Mouse (Mus musculus): ENCODE measurements at regions not wholly inside any gene's neighbourhood (a gene's known extent, or its start where the extent isn't known, plus 50 kb on each side); places are given as distances from the start of the nearest gene placed in this dataset.

DNA sequence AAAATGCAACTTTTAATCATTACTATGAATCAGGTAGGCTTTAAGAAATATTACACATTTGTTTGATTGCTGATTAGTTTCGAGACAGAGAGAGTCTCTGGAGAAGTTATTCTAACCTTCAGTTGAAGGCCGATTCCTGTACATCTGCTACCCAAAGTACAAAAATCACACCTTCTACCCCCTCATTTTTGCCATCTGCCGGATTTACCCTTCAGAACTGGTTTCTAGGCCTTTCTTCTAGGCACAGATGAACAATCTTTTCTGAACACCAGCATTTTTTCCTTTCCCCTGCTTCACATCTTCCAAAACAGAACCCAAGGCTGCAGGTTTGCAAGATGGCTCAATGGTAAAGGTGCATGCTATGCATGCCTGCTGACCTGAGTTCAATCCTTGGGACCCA, 72.8 kb upstream of the Eepd1 start:
- no peak overlapping the region for H3K27ac ChIP-seq (ENCODE audit: low read depth, low read length)
- H3K4me3 ChIP-seq (ENCODE audit: low read length) = no peak overlapping the region
- H3K4me2 ChIP-seq (replicated peaks; ENCODE audit: low read depth, low read length) = no peak overlapping the region
- no peaks in the 10 kb centered on the region for H3K9me3 ChIP-seq (ENCODE audit: control insufficient read depth, low read length)
- H3K27me3 ChIP-seq (ENCODE audit: control insufficient read depth, insufficient read depth, low read length) = no peaks in the 10 kb centered on the region
- 87% methylated on average over 3 of the region's 3 CpGs for WGBS
- H3K4me1 ChIP-seq (ENCODE audit: control insufficient read depth, insufficient read depth, low read length) = no peaks in the 10 kb centered on the region
- no peak for ATAC-seq (ENCODE audit: low FRiP score, low TSS enrichment)
- H3K36me3 ChIP-seq (ENCODE audit: control insufficient read depth, insufficient read depth, low read length) = no peaks in the 10 kb centered on the region
- no peak overlapping the region for H3K9ac ChIP-seq (ENCODE audit: low read depth, low read length)

DNA sequence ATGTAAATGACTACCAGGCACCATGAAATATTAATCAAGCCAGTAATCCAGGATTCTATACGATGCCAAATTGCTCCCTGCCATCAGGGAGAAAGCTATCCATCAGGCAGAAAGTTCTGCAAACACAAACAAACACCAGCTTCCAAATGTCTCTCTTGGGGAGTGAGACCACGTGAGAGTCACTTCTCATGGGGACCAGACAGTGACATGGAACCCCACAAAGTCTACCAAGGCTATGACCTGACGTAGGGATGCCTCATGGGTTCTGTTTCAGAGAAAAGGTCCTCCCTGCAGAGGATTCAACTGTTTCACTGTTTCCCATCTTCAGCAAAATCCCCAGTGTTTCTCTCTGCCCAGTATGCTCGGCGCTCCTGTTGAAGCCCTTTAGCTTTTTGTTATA, 71.6 kb upstream of the Eepd1 start:
- H3K9ac ChIP-seq (ENCODE audit: low read depth, low read length) = no peak overlapping the region
- H3K27me3 ChIP-seq (ENCODE audit: control insufficient read depth, insufficient read depth, low read length) = no peaks in the 10 kb centered on the region
- no peaks in the 10 kb centered on the region for H3K4me1 ChIP-seq (ENCODE audit: control insufficient read depth, insufficient read depth, low read length)
- H3K36me3 ChIP-seq (ENCODE audit: control insufficient read depth, insufficient read depth, low read length) = no peaks in the 10 kb centered on the region
- H3K4me2 ChIP-seq (replicated peaks; ENCODE audit: low read depth, low read length) = no peak overlapping the region
- H3K27ac ChIP-seq (ENCODE audit: low read depth, low read length) = no peak overlapping the region
- no peak for ATAC-seq (ENCODE audit: low FRiP score, low TSS enrichment)
- 66% methylated on average over 5 of the region's 5 CpGs for WGBS
- no peaks in the 10 kb centered on the region for H3K9me3 ChIP-seq (ENCODE audit: control insufficient read depth, low read length)
- H3K4me3 ChIP-seq (ENCODE audit: low read length) = no peak overlapping the region

DNA sequence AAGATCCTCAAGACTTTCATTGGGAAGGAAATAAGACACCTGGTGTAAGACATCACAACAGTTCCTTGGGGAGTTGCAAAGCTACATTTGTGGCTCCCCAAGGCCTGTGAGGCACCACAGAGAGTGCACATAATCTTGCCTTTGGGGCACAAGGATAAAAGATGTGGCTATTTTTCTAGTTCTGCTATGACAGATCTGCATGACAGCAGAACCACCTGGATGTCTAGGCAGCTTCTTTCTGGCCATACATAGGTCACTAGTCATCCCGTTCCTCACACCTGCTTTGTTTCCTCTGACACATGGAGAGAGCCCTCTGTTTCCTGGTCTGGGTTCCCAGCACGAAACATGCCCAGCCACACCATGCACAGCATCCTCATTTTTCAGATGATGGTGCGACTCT, 67.5 kb upstream of the Eepd1 start:
- Histone ChIP-seq H3K4me1 (ENCODE audit: control insufficient read depth, insufficient read depth, low read length) (no peaks in the 10 kb centered on the region), H3K9me3 (ENCODE audit: control insufficient read depth, low read length) (no peaks in the 10 kb centered on the region), H3K4me3 (ENCODE audit: low read length) (no peak overlapping the region), H3K9ac (ENCODE audit: low read depth, low read length) (no peak overlapping the region), H3K27me3 (ENCODE audit: control insufficient read depth, insufficient read depth, low read length) (no peaks in the 10 kb centered on the region), H3K36me3 (ENCODE audit: control insufficient read depth, insufficient read depth, low read length) (no peaks in the 10 kb centered on the region), H3K4me2 (replicated peaks; ENCODE audit: low read depth, low read length) (no peak overlapping the region), H3K27ac (ENCODE audit: low read depth, low read length) (no peak overlapping the region)
- WGBS = 84% methylated on average over 3 of the region's 3 CpGs
- ATAC-seq (ENCODE audit: low FRiP score, low TSS enrichment) = no peak

DNA sequence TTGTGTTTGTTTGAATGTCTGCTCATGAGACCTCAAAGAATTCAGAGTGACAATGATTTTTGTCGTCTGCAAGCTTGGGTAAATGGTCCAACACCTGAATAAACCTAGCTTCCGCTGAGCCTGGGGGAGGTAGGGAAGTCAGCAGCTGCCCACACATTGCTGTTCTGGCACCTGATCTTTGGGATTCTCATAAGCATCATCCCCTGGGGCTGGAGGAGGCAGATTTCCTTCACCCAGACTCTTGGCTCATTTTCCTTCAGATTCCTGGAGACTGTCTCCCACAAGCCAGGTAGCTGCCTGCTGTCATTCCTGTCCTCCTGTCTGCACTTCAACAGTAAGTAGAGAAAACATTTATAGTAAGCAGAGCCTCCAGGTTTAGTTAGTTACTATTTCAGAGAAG, 67.0 kb upstream of the Eepd1 start:
- no peaks in the 10 kb centered on the region for H3K4me1 ChIP-seq (ENCODE audit: control insufficient read depth, insufficient read depth, low read length)
- ATAC-seq (ENCODE audit: low FRiP score, low TSS enrichment) = no peak
- H3K27me3 ChIP-seq (ENCODE audit: control insufficient read depth, insufficient read depth, low read length) = no peaks in the 10 kb centered on the region
- H3K27ac ChIP-seq (ENCODE audit: low read depth, low read length) = no peak overlapping the region
- H3K4me3 ChIP-seq (ENCODE audit: low read length) = no peak overlapping the region
- H3K9ac ChIP-seq (ENCODE audit: low read depth, low read length) = no peak overlapping the region
- H3K9me3 ChIP-seq (ENCODE audit: control insufficient read depth, low read length) = no peaks in the 10 kb centered on the region
- H3K36me3 ChIP-seq (ENCODE audit: control insufficient read depth, insufficient read depth, low read length) = no peaks in the 10 kb centered on the region
- 49% methylated on average over 2 of the region's 2 CpGs for WGBS
- no peak overlapping the region for H3K4me2 ChIP-seq (replicated peaks; ENCODE audit: low read depth, low read length)

DNA sequence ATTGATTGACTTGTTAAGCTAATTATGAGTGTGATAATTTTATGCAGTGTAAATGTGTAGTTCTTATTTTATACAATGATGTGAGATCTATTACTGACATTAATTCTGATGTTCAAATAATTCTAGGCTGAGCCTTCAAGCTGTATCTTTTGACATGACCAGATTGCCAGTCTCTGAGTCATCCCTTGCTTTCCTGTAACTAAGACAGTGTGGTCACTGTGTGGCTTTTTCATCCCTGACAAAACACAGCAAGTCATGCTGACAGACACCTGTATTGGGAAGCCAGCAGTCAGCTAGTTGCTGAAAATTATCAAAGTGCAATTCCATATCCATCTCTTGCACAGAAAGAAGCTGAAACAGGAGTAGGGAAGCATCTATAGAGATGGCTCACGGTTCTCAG, 54.4 kb upstream of the Eepd1 start:
- Histone ChIP-seq H3K4me3 (ENCODE audit: low read length) (no peak overlapping the region), H3K27me3 (ENCODE audit: control insufficient read depth, insufficient read depth, low read length) (no peaks in the 10 kb centered on the region), H3K27ac (ENCODE audit: low read depth, low read length) (no peak overlapping the region), H3K36me3 (ENCODE audit: control insufficient read depth, insufficient read depth, low read length) (no peaks in the 10 kb centered on the region), H3K9ac (ENCODE audit: low read depth, low read length) (no peak overlapping the region), H3K9me3 (ENCODE audit: control insufficient read depth, low read length) (no peaks in the 10 kb centered on the region), H3K4me1 (ENCODE audit: control insufficient read depth, insufficient read depth, low read length) (no peaks in the 10 kb centered on the region), H3K4me2 (replicated peaks; ENCODE audit: low read depth, low read length) (no peak overlapping the region)
- WGBS = 93% methylated on average over 1 of the region's 1 CpGs
- ATAC-seq (ENCODE audit: low FRiP score, low TSS enrichment) = no peak

DNA sequence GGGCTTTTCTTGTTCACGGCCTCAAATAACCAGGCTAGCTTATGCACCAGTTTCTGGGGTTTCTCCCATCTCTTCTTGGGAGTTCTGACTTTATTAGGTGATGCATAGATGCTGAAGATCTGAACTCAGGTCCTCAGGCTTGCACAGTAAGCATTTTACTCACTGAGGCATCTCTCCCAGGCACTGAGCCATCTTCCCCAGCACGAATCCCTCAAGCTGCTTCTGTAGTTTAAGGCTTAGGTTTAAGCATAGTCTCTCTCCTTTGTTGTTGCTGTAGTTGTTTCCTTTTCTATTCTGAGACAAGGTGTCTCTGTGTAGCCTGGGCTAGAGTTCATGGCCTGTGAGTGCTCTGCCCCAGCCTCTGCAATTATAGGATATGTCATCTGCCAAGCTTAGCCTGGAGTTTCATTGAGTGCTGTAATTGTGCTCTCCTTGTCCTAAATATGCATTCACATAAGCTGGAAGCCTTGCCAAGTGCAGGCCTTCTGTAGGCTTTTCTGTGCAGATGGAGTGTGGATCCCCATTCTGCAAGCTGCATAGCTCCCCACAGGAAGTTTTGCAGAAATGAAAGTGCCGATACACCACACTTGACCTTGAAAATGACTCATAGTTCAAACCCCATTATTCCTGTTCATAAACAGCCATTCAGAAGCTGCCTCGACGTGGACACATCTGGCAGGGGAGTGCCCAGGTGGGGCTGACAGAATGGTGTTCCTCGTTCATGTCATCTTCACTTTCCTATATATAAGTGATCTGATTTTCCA, 51.7 kb upstream of the Eepd1 start:
- H3K4me3 ChIP-seq (ENCODE audit: low read length) = no peak overlapping the region
- H3K4me2 ChIP-seq (replicated peaks; ENCODE audit: low read depth, low read length) = no peak overlapping the region
- no peak for ATAC-seq (ENCODE audit: low FRiP score, low TSS enrichment)
- no peak overlapping the region for H3K9ac ChIP-seq (ENCODE audit: low read depth, low read length)
- H3K27me3 ChIP-seq (ENCODE audit: control insufficient read depth, insufficient read depth, low read length) = no peaks in the 10 kb centered on the region
- WGBS = 87% methylated on average over 6 of the region's 6 CpGs
- no peaks in the 10 kb centered on the region for H3K4me1 ChIP-seq (ENCODE audit: control insufficient read depth, insufficient read depth, low read length)
- H3K27ac ChIP-seq (ENCODE audit: low read depth, low read length) = no peak overlapping the region
- no peaks in the 10 kb centered on the region for H3K9me3 ChIP-seq (ENCODE audit: control insufficient read depth, low read length)
- H3K36me3 ChIP-seq (ENCODE audit: control insufficient read depth, insufficient read depth, low read length) = no peaks in the 10 kb centered on the region

Data from kidney, embryonic 14.5 days (tissue).